9 mouse cellular contexts compared by ENCODE assay signal in genomic region chr9:31159910-31160309, GRCm38 (mm10). TPM values are rescaled to one million over a fixed set of nuclear protein-coding genes. Genes with fewer than 3 reads are reported as not detected.
DNase-seq lines count a peak whose midpoint lies in the region; ATAC-seq and TF ChIP-seq lines count a peak whose summit lies in the region.
"Had no signal": no experiment of that assay in that cellular context is flagged by ENCODE, and none has a peak within 500 bp of the region (broad histone marks: within the 10 kb centered on the region; RNA-seq: fewer than 3 reads in every experiment).

No protein-coding gene starts in this region.

- no peak for ATAC-seq in lung, embryonic 14.5 days (ENCODE audit: insufficient read depth)

- peak; percentile 56 for TF ChIP-seq CTCF in gastrocnemius, adult 2 months (IDR thresholded peaks at IDR 0.05)
- peak; percentile 58; the same call in 1 of the 2 replicates for TF ChIP-seq CTCF in brain, embryonic 14.5 days (IDR thresholded peaks at IDR 0.05; ENCODE audit: borderline replicate concordance, extremely low read depth, insufficient read depth, insufficient read length)
- TF ChIP-seq CTCF in lung, embryonic 14.5 days (IDR thresholded peaks at IDR 0.05; ENCODE audit: low read depth), result peak; percentile 62

- H3K36me3 ChIP-seq in lung, embryonic 14.5 days (ENCODE audit: insufficient read depth), result peaks cover 96% of the 10 kb centered on the region

- intact Hi-C loops in gastrocnemius, adult 2 months (cut with DNase I), result loop anchor here (5.0 kb wide), 1 partner anchor 52 kb away; the partner anchor contains the start of gene Aplp2

- H3K9ac ChIP-seq in lung, embryonic 14.5 days, result no peak overlapping the region

- H3K4me1 ChIP-seq in lung, embryonic 14.5 days (ENCODE audit: insufficient read depth), result no peaks in the 10 kb centered on the region

- no peak overlapping the region for H3K4me2 ChIP-seq in lung, embryonic 14.5 days

- H3K27me3 ChIP-seq in lung, embryonic 14.5 days (ENCODE audit: insufficient read depth, low read length), result no peaks in the 10 kb centered on the region
- H3K27me3 ChIP-seq: megakaryocyte, embryonic 14.5 days had no signal

- no peaks in the 10 kb centered on the region for H3K9me3 ChIP-seq in lung, embryonic 14.5 days (ENCODE audit: low read depth, low read length)
- H3K9me3 ChIP-seq: megakaryocyte, embryonic 14.5 days had no signal

- no peak for TF ChIP-seq POLR2A in brain, embryonic 14.5 days (IDR thresholded peaks at IDR 0.05; ENCODE audit: borderline replicate concordance, extremely low read depth, insufficient read depth, insufficient read length, poor library complexity, severe bottlenecking)

- no peak overlapping the region for H3K4me3 ChIP-seq in gastrocnemius, adult 2 months
- no peak overlapping the region for H3K4me3 ChIP-seq in lung, embryonic 14.5 days (ENCODE audit: low read depth, low read length)
- H3K4me3 ChIP-seq: megakaryocyte, embryonic 14.5 days had no signal

- no peak overlapping the region for H3K27ac ChIP-seq in gastrocnemius, adult 2 months
- H3K27ac ChIP-seq in lung, embryonic 14.5 days (ENCODE audit: low read depth), result no peak overlapping the region

- no peak for DNase-seq in gastrocnemius, adult 2 months
- DNase-seq in gastrocnemius, postnatal 25 days, result no peak
- DNase-seq in A20 (ENCODE audit: low read depth, low spot score), result peak; percentile 52
- peak; percentile 63 for DNase-seq in brain, embryonic 14.5 days (ENCODE audit: low read depth)
- DNase-seq in lung, embryonic 14.5 days, result peak; percentile 67
- no peak for DNase-seq in frontal cortex, postnatal 25 days (ENCODE audit: low spot score in 2 of 2)
- no peak for DNase-seq in heart, adult 9 months (ENCODE audit: low spot score in 2 of 2)
- no peak for DNase-seq in right cerebral cortex, adult 18-20 months

- 66% methylated on average over 4 of the region's 4 CpGs for WGBS in lung, embryonic 14.5 days

RNA-seq across cellular contexts. Expression of gene St14, which starts 28.3 kb away (rescaled TPM):
- total RNA-seq in gastrocnemius, adult 2 months (2021), result under 1 TPM in 1 of 2 experiments, not detected in 1; 0.08 TPM
- total RNA-seq in gastrocnemius, postnatal 25 days (2021), result under 1 TPM; 0.20 to 0.27 TPM
- 1.00 and 1.7 TPM in 2 replicates for polyA plus RNA-seq in brain, embryonic 14.5 days (2012; rRNA removed)
- 35.5 and 42.1 TPM in 2 replicates for polyA plus RNA-seq in lung, embryonic 14.5 days (2014; fragmentation: Nextera tagmentation; extraction: Ambion mirVana)

RNA-seq across cellular contexts. Expression of gene Aplp2, which starts 51.7 kb away (rescaled TPM):
- 100 to 1,000 TPM; 105 to 114 TPM for total RNA-seq in gastrocnemius, adult 2 months (2021)
- 100 to 1,000 TPM; 105 to 124 TPM for total RNA-seq in gastrocnemius, postnatal 25 days (2021)
- polyA plus RNA-seq in brain, embryonic 14.5 days (2012; rRNA removed), result 307 and 363 TPM in 2 replicates
- polyA plus RNA-seq in lung, embryonic 14.5 days (2014; fragmentation: Nextera tagmentation; extraction: Ambion mirVana), result 390 and 394 TPM in 2 replicates

Comparison
In these comparisons a context has a peak if more than half of its experiments do, and no peak if none do; other contexts are left out.
1. DNase-seq: peak in A20 (single experiment), brain, embryonic 14.5 days (single experiment) and lung, embryonic 14.5 days (single experiment); none in gastrocnemius, adult 2 months (single experiment), gastrocnemius, postnatal 25 days (single experiment), frontal cortex, postnatal 25 days (0 of 2), heart, adult 9 months (0 of 2) and right cerebral cortex, adult 18-20 months (single experiment).
2. Peak in every context shown above with its lines, with median percentiles within 50 percentile points of each other: CTCF ChIP-seq.